Mouse (Mus musculus): ENCODE results near the gene Lmbr1l. TPM values are rescaled to one million over a fixed set of nuclear protein-coding genes. Genes with fewer than 3 reads are reported as not detected.

The Lmbr1l gene
- polyA plus RNA-seq, 1 experiment from 2014 or later, result 4.7 TPM

DNA sequence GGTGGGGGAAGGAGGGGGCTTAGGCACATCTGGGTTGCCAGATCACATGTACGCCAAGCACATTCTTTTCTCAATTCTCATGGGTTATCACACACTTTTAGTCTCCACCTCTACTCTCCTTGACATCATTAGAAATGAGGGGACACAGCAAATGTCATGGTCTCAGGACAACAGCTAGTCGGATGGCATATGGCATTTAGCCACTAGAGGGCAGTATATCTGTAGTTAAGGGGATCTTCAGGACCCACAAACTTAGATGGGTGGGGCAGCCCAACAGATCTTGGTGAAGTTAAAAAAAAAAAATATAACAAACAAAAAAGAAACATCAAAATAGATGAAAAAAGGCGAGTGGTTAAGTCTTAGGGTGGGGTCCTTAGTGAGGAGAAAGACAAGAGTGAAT lies 40.7 kb downstream of the Lmbr1l start:
- no peak overlapping the region for H3K4me3 ChIP-seq (replicated peaks)
- WGBS (ENCODE audit: insufficient replicate concordance), result 11% methylated on average over 3 of the region's 3 CpGs
- no peaks in the 10 kb centered on the region for H3K36me3 ChIP-seq (replicated peaks)
- no peak overlapping the region for H3K9ac ChIP-seq
- peaks cover 43% of the 10 kb centered on the region for H3K4me1 ChIP-seq (replicated peaks)
- ATAC-seq (ENCODE audit: insufficient read depth), result no peak
- H3K9me3 ChIP-seq (replicated peaks), result no peaks in the 10 kb centered on the region
- H3K4me2 ChIP-seq, result no peak overlapping the region
- 0 out of 2 replicates have a peak, but pooled peaks cover 6% of the 10 kb centered on the region for H3K27me3 ChIP-seq
- H3K27ac ChIP-seq (replicated peaks), result no peak overlapping the region

DNA sequence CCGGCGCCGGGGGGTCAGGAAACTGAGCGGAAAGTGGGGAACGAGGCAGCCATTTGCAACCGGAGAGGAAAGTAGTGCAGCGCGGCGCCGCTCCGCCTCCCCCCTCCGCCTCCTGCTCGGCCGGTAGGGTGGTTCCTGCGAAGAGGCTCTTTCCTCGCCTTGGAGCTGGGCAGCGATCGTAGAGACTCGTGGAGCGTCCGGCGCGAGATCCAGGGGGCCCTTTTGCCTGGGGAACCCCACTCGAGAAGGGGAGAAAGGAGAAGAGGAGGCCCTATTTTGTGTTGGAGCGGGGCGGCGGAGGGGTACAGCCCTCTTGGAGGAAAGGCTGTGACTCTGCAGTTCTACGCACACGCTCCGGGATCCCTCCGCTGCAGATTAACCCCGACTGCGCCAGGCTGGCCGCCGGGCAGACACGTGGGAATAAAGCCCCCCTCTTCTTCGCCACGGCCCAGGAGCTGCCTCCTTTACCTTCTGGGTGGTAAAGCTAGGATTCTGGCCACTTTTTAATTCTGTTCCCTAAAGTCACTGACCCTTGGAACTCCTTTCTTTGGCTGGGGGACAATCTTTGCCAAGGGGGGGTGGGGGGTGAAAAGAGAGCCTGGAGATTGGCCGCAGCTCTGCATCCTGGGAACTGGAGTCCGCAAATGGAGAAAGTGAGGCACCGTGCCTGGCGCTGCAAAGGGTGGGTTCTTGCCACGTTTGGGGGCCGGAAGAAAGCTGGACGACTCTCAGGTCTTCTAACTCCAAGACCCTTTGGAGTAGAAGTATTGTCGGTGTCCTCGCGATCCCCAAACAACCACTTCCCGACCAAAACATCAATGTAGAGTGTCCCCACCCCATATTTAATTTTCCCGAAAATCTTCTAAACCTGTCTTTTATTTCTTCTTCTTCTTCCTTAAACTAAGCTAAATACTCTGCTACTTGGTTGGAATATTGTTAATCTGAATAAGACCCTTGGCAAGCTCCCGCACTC lies 45.8 kb downstream of the Lmbr1l start:
- H3K4me3 ChIP-seq (replicated peaks), result peak overlapping the region; percentile 87
- H3K4me1 ChIP-seq (replicated peaks), result peaks cover 51% of the 10 kb centered on the region
- 1% methylated on average over 51 of the region's 51 CpGs for WGBS (ENCODE audit: insufficient replicate concordance)
- H3K27me3 ChIP-seq, result 0 out of 2 replicates have a peak, but pooled peaks cover 6% of the 10 kb centered on the region
- H3K27ac ChIP-seq (replicated peaks), result peak overlapping the region; percentile 92
- peak overlapping the region; percentile 98 for H3K9ac ChIP-seq
- ATAC-seq (ENCODE audit: insufficient read depth), result peak; percentile 75
- H3K4me2 ChIP-seq, result peak overlapping the region; percentile 85
- H3K9me3 ChIP-seq (replicated peaks), result no peaks in the 10 kb centered on the region
- H3K36me3 ChIP-seq (replicated peaks), result no peaks in the 10 kb centered on the region

DNA sequence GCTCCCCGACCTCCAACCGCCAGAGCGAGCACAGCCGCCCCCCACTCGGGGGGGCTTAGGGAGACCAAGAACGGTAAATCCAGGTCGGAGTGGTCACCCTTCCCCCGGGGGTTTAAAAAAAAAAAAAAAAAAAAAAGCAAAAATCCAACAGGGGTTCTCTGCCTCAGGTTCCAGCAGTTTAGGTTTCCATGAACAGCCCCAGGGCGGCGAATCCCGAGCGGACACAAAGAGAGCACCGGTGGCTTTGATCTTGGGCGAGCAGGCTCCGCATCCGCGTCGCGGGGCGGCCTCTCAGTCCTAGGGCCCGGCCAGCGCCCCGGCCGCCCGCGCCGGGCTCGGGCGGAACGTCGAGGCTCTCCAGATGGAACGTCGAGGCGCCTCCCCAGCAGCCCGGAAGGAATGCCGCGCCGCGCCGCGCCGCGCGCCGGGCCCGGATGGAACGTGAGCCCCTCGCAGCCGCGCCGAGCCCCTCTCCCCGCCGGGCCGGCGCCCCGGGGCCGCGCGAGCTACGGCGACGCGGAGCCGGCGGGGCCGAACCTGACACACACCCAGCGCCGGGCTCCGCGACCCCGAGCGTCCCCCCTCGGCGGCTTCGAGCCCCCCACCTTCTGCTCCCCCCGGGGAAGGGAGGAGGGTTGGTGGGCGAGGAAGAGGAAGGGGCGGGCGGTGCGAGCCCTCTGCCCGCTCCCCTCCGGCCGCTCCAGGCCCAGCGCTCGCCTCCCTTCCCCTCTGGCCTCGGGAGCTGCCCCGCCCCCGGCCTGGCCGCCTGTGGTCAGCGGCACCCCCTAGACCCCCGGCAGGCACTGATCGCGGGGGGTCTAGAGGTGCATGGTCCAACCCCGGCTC lies 46.7 kb downstream of the Lmbr1l start, which contains the start of gene Kmt2d:
TSS of gene Kmt2d (minus strand) at position 135 of the 846 bp plus-strand sequence.
- Histone ChIP-seq H3K27me3 (0 out of 2 replicates have a peak, but pooled peaks cover 6% of the 10 kb centered on the region), H3K9me3 (replicated peaks) (no peaks in the 10 kb centered on the region), H3K36me3 (replicated peaks) (peaks cover 7% of the 10 kb centered on the region), H3K4me3 (replicated peaks) (peak within 1 kb of the TSS; percentile 87), H3K27ac (replicated peaks) (peak within 1 kb of the TSS; percentile 92), H3K4me2 (peak within 1 kb of the TSS; percentile 85), H3K9ac (peak within 1 kb of the TSS; percentile 98), H3K4me1 (replicated peaks) (peaks cover 58% of the 10 kb centered on the region)
- WGBS (ENCODE audit: insufficient replicate concordance), result under 1% methylated on average over 93 of the region's 94 CpGs
- ATAC-seq (ENCODE audit: insufficient read depth), result peak; percentile 51

DNA sequence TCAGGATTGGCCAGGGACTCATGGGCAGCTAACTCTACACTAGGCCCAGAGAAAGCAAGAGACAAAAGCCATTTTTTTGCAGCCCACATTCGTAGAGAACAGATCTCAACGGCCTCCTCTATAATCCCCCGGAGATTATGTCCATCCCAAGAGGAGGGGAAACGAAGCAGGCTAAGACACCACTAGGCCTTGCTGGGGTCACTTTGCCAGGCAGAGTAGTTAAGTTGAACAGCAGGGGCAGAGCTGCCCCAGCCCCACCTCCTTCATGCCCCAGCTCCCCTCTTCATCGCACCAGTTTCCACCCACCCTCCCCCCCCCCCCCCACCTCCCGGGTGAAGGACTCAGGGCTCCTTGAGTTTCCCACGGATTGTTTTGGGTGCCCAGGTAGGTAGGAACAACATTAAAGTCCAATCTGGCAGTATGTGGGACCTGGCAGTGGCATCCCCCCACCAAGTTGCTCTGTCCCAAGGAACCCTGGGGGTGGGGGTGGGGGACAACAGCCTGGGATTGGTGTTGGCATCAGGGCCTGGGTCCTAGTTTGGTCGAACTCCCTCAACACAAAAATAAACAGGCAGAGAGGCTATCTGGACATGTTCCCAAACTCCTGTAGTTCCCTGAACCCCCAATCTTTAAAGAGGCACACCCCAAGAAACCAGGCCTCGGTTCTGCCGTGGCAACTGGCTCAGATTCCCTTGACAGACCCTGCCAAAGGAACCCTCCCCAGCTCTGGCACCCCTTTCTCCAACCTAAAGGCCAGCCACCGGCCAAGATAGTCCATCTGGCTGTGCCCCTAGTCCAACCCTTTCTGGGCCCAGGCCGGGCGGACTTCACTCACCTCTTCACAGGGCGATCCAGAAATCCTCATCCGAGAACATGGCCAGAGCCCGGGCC lies 47.6 kb downstream of the Lmbr1l start:
- no peaks in the 10 kb centered on the region for H3K9me3 ChIP-seq (replicated peaks)
- peak overlapping the region; percentile 92 for H3K27ac ChIP-seq (replicated peaks)
- WGBS (ENCODE audit: insufficient replicate concordance), result under 1% methylated on average over 16 of the region's 16 CpGs
- H3K4me3 ChIP-seq (replicated peaks), result peak overlapping the region; percentile 87
- H3K4me2 ChIP-seq, result peak overlapping the region; percentile 85
- ATAC-seq (ENCODE audit: insufficient read depth), result no peak
- H3K27me3 ChIP-seq, result 0 out of 2 replicates have a peak, but pooled peaks cover 3% of the 10 kb centered on the region
- peaks cover 58% of the 10 kb centered on the region for H3K4me1 ChIP-seq (replicated peaks)
- peak overlapping the region; percentile 98 for H3K9ac ChIP-seq
- H3K36me3 ChIP-seq (replicated peaks), result peaks cover 16% of the 10 kb centered on the region

DNA sequence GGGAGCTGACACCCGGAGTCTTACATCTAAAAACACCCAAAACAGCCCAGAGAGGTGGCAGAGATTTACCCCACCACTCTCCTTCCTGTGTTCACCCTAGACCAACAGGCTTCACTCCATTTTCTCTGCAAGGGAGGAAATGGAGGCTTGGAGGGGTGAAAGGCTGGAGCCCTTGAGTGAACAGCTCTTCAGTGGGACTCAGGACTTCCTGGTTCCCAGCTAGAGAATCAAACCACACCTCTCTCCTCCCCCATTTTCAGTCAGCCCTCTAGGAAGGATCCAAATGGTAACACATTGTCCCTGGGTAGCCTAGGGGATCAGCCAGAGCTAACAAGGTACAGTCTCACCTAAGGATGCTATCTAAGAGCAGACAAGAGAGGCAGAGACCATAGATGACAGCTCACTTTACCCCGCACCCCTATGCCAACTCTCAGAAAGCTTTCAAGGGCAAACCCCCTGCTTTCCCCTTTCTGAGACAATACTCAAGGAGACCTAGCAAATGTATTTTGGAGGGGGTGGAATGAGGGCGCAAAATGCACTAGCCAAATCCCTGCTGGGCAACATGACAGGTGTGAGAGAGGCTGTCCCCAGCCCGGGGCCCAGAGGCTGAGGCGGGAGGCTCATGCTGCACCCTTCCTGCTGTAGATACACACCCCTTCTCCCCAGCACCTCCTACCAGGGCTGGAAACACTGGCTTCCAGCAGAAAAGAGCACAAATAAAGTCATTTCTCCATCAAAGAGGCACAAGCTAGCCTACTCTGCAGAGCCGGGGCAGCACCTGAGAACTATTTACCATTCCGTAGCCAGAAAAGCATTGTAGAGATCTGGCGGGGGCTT lies 48.5 kb downstream of the Lmbr1l start:
- Histone ChIP-seq H3K27ac (replicated peaks) (peak overlapping the region; percentile 92), H3K9ac (peak overlapping the region; percentile 98), H3K9me3 (replicated peaks) (no peaks in the 10 kb centered on the region), H3K4me3 (replicated peaks) (peak overlapping the region; percentile 87), H3K27me3 (no peaks in the 10 kb centered on the region), H3K4me1 (replicated peaks) (peaks cover 58% of the 10 kb centered on the region), H3K36me3 (replicated peaks) (peaks cover 24% of the 10 kb centered on the region), H3K4me2 (peak overlapping the region; percentile 85)
- WGBS (ENCODE audit: insufficient replicate concordance), result 12% methylated on average over 8 of the region's 8 CpGs
- no peak for ATAC-seq (ENCODE audit: insufficient read depth)

DNA sequence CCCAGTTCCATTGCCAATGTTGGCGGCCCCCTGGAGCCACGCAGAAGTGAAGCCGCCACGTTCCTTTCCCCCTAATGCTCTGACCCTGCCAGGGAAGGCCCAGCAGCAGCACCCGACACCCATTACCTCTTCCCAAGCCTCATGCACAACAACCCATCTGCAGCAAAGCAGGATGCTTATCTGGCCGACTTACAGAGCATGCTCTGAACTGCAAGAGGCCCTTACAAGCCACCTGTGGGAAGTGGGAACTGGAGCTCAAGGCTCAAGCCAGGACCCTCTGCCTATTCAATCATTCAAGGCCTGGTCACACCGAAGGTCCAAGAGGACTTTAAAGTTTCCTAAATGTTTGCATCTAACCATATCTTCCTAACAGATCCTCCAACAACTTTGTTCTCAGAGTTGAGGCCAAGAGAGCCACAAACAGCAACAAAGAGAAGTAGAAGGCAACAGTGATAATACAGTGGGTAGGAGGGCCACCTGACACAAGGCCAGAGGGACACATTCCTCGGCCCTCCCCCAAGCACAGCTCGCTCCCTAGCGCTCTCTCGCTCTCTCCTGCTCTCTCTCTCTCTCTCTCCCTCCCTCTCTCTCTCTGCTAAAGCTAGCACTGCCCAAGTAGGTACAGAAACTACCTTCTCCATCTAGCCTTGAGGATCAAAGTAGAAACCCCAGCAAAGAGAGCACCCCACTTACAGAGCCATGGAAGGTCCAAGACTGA lies 49.5 kb downstream of the Lmbr1l start:
- no peaks in the 10 kb centered on the region for H3K9me3 ChIP-seq (replicated peaks)
- ATAC-seq (ENCODE audit: insufficient read depth), result no peak
- no peaks in the 10 kb centered on the region for H3K27me3 ChIP-seq
- peak overlapping the region; percentile 85 for H3K4me2 ChIP-seq
- WGBS (ENCODE audit: insufficient replicate concordance), result 24% methylated on average over 11 of the region's 11 CpGs
- peak overlapping the region; percentile 87 for H3K4me3 ChIP-seq (replicated peaks)
- peak overlapping the region; percentile 98 for H3K9ac ChIP-seq
- peak overlapping the region; percentile 92 for H3K27ac ChIP-seq (replicated peaks)
- peaks cover 35% of the 10 kb centered on the region for H3K36me3 ChIP-seq (replicated peaks)
- peaks cover 58% of the 10 kb centered on the region for H3K4me1 ChIP-seq (replicated peaks)

DNA sequence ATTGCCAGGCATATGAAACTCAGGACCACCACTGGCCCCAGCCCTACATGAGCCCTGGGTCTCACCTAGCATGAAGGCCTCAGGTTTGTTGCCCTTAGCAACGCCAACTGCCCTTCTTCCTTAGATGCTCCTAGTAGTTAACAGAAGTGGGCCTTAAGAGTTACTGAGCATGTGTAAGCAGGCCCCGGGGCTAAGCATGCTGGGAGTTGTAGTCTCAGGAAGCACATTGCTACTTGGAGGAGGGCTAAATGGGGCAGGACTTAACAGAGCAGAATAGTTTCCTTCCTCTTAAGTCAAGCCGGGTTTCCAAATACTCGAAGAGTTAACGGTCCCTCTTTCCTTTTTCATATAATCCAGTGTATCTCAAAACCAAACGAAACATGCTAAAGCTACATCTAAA lies 50.7 kb downstream of the Lmbr1l start:
- WGBS (ENCODE audit: insufficient replicate concordance), result 17% methylated on average over 6 of the region's 6 CpGs
- no peaks in the 10 kb centered on the region for H3K27me3 ChIP-seq
- peaks cover 47% of the 10 kb centered on the region for H3K36me3 ChIP-seq (replicated peaks)
- peak overlapping the region; percentile 87 for H3K4me3 ChIP-seq (replicated peaks)
- peaks cover 47% of the 10 kb centered on the region for H3K4me1 ChIP-seq (replicated peaks)
- H3K9ac ChIP-seq, result peak overlapping the region; percentile 98; the same call in 1 of the 2 replicates
- no peak for ATAC-seq (ENCODE audit: insufficient read depth)
- peak overlapping the region; percentile 85 for H3K4me2 ChIP-seq
- peak overlapping the region; percentile 92 for H3K27ac ChIP-seq (replicated peaks)
- no peaks in the 10 kb centered on the region for H3K9me3 ChIP-seq (replicated peaks)

DNA sequence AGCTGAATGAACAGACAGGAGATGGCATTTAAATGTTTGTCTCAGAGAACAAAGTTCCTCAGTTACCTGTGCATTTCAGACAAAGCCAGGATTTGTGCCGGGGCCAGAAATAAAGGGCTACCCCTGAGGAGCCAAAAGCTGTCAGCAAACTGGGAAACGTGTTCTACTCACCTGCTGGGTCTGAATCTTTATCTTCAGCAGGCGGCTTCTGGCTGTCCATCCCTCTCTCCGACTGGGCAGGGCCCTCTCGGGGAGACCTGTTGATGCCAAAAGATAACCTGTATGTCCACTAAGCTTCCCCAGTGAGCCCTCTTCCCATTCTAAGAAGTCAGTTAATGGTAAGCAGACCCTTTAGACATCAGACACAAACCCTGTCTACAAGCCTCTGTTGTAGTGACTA lies 51.5 kb downstream of the Lmbr1l start:
- peaks cover 55% of the 10 kb centered on the region for H3K36me3 ChIP-seq (replicated peaks)

DNA sequence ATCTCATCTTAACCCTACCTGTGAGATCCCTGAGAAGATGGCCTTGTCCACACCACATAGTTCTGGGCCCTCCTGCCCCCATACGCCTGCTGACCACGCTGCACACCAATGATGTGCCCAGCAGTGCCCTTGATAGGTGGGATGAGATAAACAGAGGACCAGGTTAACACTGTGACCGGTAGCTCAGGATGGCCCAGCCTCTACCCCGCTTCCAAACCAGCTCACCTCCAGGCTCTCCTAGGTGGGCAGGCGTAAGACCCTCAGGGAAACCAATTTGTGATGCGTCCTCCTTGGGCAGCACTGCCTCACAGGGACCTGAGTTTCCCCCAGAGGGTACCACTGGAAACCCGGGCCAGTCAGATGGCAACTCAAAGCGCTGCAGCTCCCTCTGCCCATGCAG lies 52.3 kb downstream of the Lmbr1l start:
- WGBS (ENCODE audit: insufficient replicate concordance), result 90% methylated on average over 8 of the region's 8 CpGs
- H3K4me3 ChIP-seq (replicated peaks), result no peak overlapping the region
- H3K36me3 ChIP-seq (replicated peaks), result peaks cover 62% of the 10 kb centered on the region

More for the DNA sequence above, 51.5 kb downstream of the Lmbr1l start:
- no peak overlapping the region for H3K9ac ChIP-seq
- no peak overlapping the region for H3K4me3 ChIP-seq (replicated peaks)
- WGBS (ENCODE audit: insufficient replicate concordance), result 76% methylated on average over 5 of the region's 5 CpGs
- peaks cover 45% of the 10 kb centered on the region for H3K4me1 ChIP-seq (replicated peaks)
- H3K27ac ChIP-seq (replicated peaks), result no peak overlapping the region
- no peak for ATAC-seq (ENCODE audit: insufficient read depth)
- H3K27me3 ChIP-seq, result no peaks in the 10 kb centered on the region
- H3K4me2 ChIP-seq, result no peak overlapping the region
- no peaks in the 10 kb centered on the region for H3K9me3 ChIP-seq (replicated peaks)

More for the DNA sequence above, 52.3 kb downstream of the Lmbr1l start:
- no peak overlapping the region for H3K27ac ChIP-seq (replicated peaks)
- H3K27me3 ChIP-seq, result no peaks in the 10 kb centered on the region
- H3K4me2 ChIP-seq, result no peak overlapping the region
- no peak overlapping the region for H3K9ac ChIP-seq
- H3K9me3 ChIP-seq (replicated peaks), result no peaks in the 10 kb centered on the region
- ATAC-seq (ENCODE audit: insufficient read depth), result no peak
- H3K4me1 ChIP-seq (replicated peaks), result peaks cover 43% of the 10 kb centered on the region
